Mouse (Mus musculus) testis, adult 2 months (tissue): ENCODE measurements around the gene 4930442H23Rik.

Experiments used
- CTCF ChIP-seq: fragments of 200-500 bp; IDR thresholded peaks from 2 replicates; pipeline ENCODE4 v1.5.1; 2012; ENCODE audit warnings: low read depth, mild to moderate bottlenecking, inconsistent platforms, low read length, moderate library complexity; ENCODE audit not compliant: control insufficient read depth, insufficient read depth, insufficient replicate concordance
- POLR2A ChIP-seq: fragments of 200-500 bp; IDR thresholded peaks from 2 replicates; pipeline ENCODE4 v1.6.1; 2012; ENCODE audit warnings: low read depth, mild to moderate bottlenecking, inconsistent platforms, low read length, moderate library complexity; ENCODE audit not compliant: control insufficient read depth

DNA sequence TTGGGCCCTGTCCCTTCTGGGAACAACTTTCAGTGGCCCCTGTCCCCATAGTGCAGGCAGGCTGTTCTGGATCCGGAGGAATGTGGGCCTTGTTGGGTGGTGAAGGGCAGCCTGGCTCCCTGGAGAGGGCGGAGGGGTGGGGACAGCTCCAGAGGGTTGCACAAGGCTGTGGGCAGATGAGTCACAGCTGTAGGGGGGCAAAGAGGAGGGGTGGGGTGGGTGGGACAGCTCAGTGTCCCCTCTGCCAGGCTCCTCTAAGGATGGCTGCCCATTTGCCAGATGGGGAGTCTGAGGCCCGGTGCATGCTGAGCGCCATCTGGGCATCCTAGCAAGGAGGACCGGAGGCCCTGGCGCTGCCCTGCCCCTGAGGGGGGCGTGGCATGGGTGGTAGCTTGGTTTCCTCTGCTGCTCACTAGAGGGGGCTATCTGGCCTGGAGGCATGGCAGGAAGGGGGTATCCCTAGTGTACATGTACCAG lies 40.5 kb downstream of the 4930442H23Rik start:
- TF ChIP-seq CTCF (no peak), POLR2A (no peak)
